Mouse (Mus musculus): Measurements from ENCODE around the gene Mavs.

- TF ChIP-seq CTCF (IDR thresholded peaks at IDR 0.05; ENCODE audit: borderline replicate concordance, insufficient read depth, low read depth, low read length) (no peak), POLR2A (IDR thresholded peaks at IDR 0.05; ENCODE audit: borderline replicate concordance, insufficient read depth, low read length) (no peak)
Measured at GRCm38 (mm10) chr2:131262680-131263670, 29.1 kb downstream of the Mavs start.

All from cerebellum, adult 2 months (tissue).